Mouse (Mus musculus): ENCODE data around the gene Ms4a3. TPM values are rescaled to one million over a fixed set of nuclear protein-coding genes. Genes with fewer than 3 reads are reported as not detected.

The Ms4a3 gene
- polyA plus RNA-seq, 1 experiment from 2014 or later, result not detected

DNA sequence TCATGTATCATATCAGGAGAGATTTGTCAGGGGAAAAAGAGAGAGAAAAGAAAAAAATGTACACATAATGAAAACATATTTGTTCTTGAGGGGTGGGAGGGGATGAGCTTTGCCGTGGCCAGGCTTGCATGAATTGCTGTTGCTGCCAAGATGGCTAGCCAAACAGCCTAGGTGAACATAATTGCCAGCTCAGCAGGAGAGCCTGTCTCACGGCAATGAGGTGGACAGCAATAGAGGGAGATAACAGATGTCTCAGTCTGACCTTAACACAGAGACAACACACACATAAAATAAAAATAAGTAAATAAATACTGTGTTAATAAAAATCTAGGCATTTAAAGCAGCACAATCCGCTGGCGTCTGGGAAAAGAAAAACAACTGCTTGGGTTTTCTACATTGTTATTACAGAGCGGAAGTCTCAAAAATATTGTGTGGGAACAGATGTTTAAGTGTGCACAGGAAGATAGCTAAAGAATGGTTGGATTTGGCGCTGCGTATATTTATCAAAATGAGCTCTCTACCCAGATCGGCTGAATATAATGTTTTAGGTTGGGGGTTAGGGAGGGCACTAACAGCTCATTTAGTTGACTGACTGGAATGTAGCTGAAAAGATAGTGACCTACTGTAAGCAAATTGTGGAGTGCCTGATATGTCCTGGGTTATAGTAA is 26.7 kb downstream of the Ms4a3 start:
- no peak for ATAC-seq (ENCODE audit: insufficient read depth)
- no peak overlapping the region for H3K4me2 ChIP-seq
- WGBS, result 27% methylated on average over 8 of the region's 8 CpGs

GRCm38 (mm10) chr19:11613084-11613483 is 27.6 kb downstream of the Ms4a3 start:
- H3K36me3 ChIP-seq (ENCODE audit: insufficient read depth), result no peaks in the 10 kb centered on the region
- no peak overlapping the region for H3K4me2 ChIP-seq
- no peak overlapping the region for H3K27ac ChIP-seq (ENCODE audit: low read depth)
- H3K9ac ChIP-seq, result no peak overlapping the region
- H3K4me3 ChIP-seq (ENCODE audit: low read depth, low read length), result no peak overlapping the region
- ATAC-seq (ENCODE audit: insufficient read depth) (no peak), DNase-seq (no peak)
- no peaks in the 10 kb centered on the region for H3K27me3 ChIP-seq (ENCODE audit: insufficient read depth, low read length)
- no peaks in the 10 kb centered on the region for H3K9me3 ChIP-seq (ENCODE audit: low read depth, low read length)
- TF ChIP-seq CTCF (IDR thresholded peaks at IDR 0.05; ENCODE audit: low read depth), result no peak
- 84% methylated on average over 1 of the region's 1 CpGs for WGBS
- 0 out of 2 replicates have a peak, but pooled peaks cover 3% of the 10 kb centered on the region for H3K4me1 ChIP-seq (ENCODE audit: insufficient read depth)

More for the DNA sequence above, 26.7 kb downstream of the Ms4a3 start:
- Histone ChIP-seq H3K9ac (no peak overlapping the region), H3K36me3 (ENCODE audit: insufficient read depth) (no peaks in the 10 kb centered on the region), H3K9me3 (ENCODE audit: low read depth, low read length) (no peaks in the 10 kb centered on the region), H3K4me3 (ENCODE audit: low read depth, low read length) (no peak overlapping the region), H3K27me3 (ENCODE audit: insufficient read depth, low read length) (no peaks in the 10 kb centered on the region), H3K4me1 (ENCODE audit: insufficient read depth) (0 out of 2 replicates have a peak, but pooled peaks cover 3% of the 10 kb centered on the region), H3K27ac (ENCODE audit: low read depth) (peak overlapping the region; percentile 6; the same call in 1 of the 2 replicates)
- DNase-seq, result peak; percentile 47
- TF ChIP-seq CTCF (IDR thresholded peaks at IDR 0.05; ENCODE audit: low read depth), result no peak

DNA sequence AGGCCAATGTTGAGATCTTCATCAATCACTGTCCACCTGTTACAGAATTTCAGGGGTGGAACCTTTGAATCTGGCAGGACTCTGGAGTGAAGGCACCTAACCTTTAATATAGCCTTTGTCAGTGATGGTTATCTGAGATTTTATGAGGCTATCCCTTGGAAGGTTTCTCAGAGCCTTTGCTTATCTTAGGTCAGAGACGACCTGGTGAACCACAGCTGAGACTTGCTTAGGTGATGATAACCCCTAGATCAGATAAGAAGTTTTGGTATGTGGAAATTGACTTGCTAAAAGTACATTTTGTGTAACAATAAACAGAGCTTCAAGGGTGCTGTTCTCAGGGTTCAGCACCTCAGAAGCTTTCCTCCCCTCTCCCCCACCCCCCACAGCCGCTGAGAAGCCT is 28.4 kb downstream of the Ms4a3 start:
- ATAC-seq (ENCODE audit: insufficient read depth), result no peak

DNA sequence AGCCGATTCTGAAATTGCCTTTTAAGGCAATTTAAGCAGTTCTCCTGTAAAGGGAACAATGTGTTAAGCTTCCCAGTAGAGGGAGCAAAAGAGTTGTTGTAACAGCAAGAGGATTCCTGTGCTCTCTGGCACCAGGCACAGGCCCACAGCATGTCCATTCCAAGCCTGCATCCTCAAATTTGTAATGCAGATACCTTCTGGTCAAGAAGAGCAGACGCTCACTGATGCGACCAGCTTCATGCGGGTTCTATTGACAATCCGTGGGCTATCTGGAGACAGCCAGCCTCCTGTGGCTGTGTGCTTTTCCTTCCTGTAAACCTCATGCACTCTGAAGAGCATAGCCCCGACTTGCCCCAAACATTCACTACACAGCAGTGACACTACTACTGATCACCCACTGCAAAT is 29.1 kb downstream of the Ms4a3 start:
- 13% methylated on average over 6 of the region's 6 CpGs for WGBS
- Histone ChIP-seq H3K4me3 (ENCODE audit: low read depth, low read length) (no peak overlapping the region), H3K36me3 (ENCODE audit: insufficient read depth) (no peaks in the 10 kb centered on the region), H3K27ac (ENCODE audit: low read depth) (no peak overlapping the region), H3K4me1 (ENCODE audit: insufficient read depth) (0 out of 2 replicates have a peak, but pooled peaks cover 3% of the 10 kb centered on the region), H3K4me2 (no peak overlapping the region), H3K27me3 (ENCODE audit: insufficient read depth, low read length) (no peaks in the 10 kb centered on the region), H3K9me3 (ENCODE audit: low read depth, low read length) (no peaks in the 10 kb centered on the region), H3K9ac (no peak overlapping the region)
- peak; percentile 88 for DNase-seq
- peak; percentile 77; the same call in 1 of the 2 replicates for ATAC-seq (ENCODE audit: insufficient read depth)
- peak; percentile 77 for TF ChIP-seq CTCF (IDR thresholded peaks at IDR 0.05; ENCODE audit: low read depth)

More for the DNA sequence above, 28.4 kb downstream of the Ms4a3 start:
- Histone ChIP-seq H3K4me2 (no peak overlapping the region), H3K4me3 (ENCODE audit: low read depth, low read length) (no peak overlapping the region), H3K9ac (no peak overlapping the region), H3K4me1 (ENCODE audit: insufficient read depth) (0 out of 2 replicates have a peak, but pooled peaks cover 3% of the 10 kb centered on the region), H3K9me3 (ENCODE audit: low read depth, low read length) (no peaks in the 10 kb centered on the region), H3K27me3 (ENCODE audit: insufficient read depth, low read length) (no peaks in the 10 kb centered on the region), H3K27ac (ENCODE audit: low read depth) (no peak overlapping the region), H3K36me3 (ENCODE audit: insufficient read depth) (no peaks in the 10 kb centered on the region)
- DNase-seq, result no peak
- no peak for TF ChIP-seq CTCF (IDR thresholded peaks at IDR 0.05; ENCODE audit: low read depth)
- WGBS, result 23% methylated on average over 2 of the region's 2 CpGs

- peak; percentile 81 for DNase-seq
- H3K4me2 ChIP-seq, result no peak overlapping the region
- no peak overlapping the region for H3K4me3 ChIP-seq (ENCODE audit: low read depth, low read length)
- no peak overlapping the region for H3K27ac ChIP-seq (ENCODE audit: low read depth)
- ATAC-seq (ENCODE audit: insufficient read depth), result no peak
- peak; percentile 79 for TF ChIP-seq CTCF (IDR thresholded peaks at IDR 0.05; ENCODE audit: low read depth)
- no peaks in the 10 kb centered on the region for H3K36me3 ChIP-seq (ENCODE audit: insufficient read depth)
- no peak overlapping the region for H3K9ac ChIP-seq
- no peaks in the 10 kb centered on the region for H3K9me3 ChIP-seq (ENCODE audit: low read depth, low read length)
- H3K4me1 ChIP-seq (ENCODE audit: insufficient read depth), result no peaks in the 10 kb centered on the region
- no peaks in the 10 kb centered on the region for H3K27me3 ChIP-seq (ENCODE audit: insufficient read depth, low read length)
- 6% methylated on average over 1 of the region's 1 CpGs for WGBS
Observed at GRCm38 (mm10) chr19:11608172-11608571, 32.5 kb downstream of the Ms4a3 start.

GRCm38 (mm10) chr19:11604603-11605002 is 36.0 kb downstream of the Ms4a3 start, which contains the start of gene Ms4a6d:
TSS of gene Ms4a6d (minus strand) at chr19:11604849.
- Histone ChIP-seq H3K36me3 (ENCODE audit: insufficient read depth) (no peaks in the 10 kb centered on the region), H3K27ac (ENCODE audit: low read depth) (no peak within 1 kb of the TSS), H3K4me1 (ENCODE audit: insufficient read depth) (no peaks in the 10 kb centered on the region), H3K4me3 (ENCODE audit: low read depth, low read length) (no peak within 1 kb of the TSS), H3K9me3 (ENCODE audit: low read depth, low read length) (no peaks in the 10 kb centered on the region), H3K4me2 (no peak within 1 kb of the TSS), H3K9ac (no peak within 1 kb of the TSS), H3K27me3 (ENCODE audit: insufficient read depth, low read length) (no peaks in the 10 kb centered on the region)
- WGBS, result 85% methylated on average over 2 of the region's 2 CpGs
- ATAC-seq (ENCODE audit: insufficient read depth) (no peak), DNase-seq (no peak)
- TF ChIP-seq CTCF (IDR thresholded peaks at IDR 0.05; ENCODE audit: low read depth), result no peak

- DNase-seq (peak; percentile 63), ATAC-seq (ENCODE audit: insufficient read depth) (no peak)
- no peaks in the 10 kb centered on the region for H3K9me3 ChIP-seq (ENCODE audit: low read depth, low read length)
- TF ChIP-seq CTCF (IDR thresholded peaks at IDR 0.05; ENCODE audit: low read depth), result peak; percentile 73
- 82% methylated on average over 2 of the region's 2 CpGs for WGBS
- no peak overlapping the region for H3K9ac ChIP-seq
- no peak overlapping the region for H3K4me2 ChIP-seq
- no peaks in the 10 kb centered on the region for H3K4me1 ChIP-seq (ENCODE audit: insufficient read depth)
- H3K27ac ChIP-seq (ENCODE audit: low read depth), result no peak overlapping the region
- H3K4me3 ChIP-seq (ENCODE audit: low read depth, low read length), result no peak overlapping the region
- no peaks in the 10 kb centered on the region for H3K36me3 ChIP-seq (ENCODE audit: insufficient read depth)
- no peaks in the 10 kb centered on the region for H3K27me3 ChIP-seq (ENCODE audit: insufficient read depth, low read length)
Observed at GRCm38 (mm10) chr19:11602026-11602425, 38.6 kb downstream of the Ms4a3 start.
